Mouse (Mus musculus) G1E (cell line): Measurements from ENCODE around the gene Stard13. TPM values are rescaled to one million over a fixed set of nuclear protein-coding genes. Genes with fewer than 3 reads are reported as not detected.

Experiments
- ATAC-seq: 2 replicates; pipeline ENCODE4 v1.8.0; 2016; ENCODE audit warnings: mild to moderate bottlenecking; ENCODE audit not compliant: insufficient number of reproducible peaks, poor library complexity, low FRiP score, severe bottlenecking; ENCODE audit errors: extremely low read depth
- DNase-seq: peaks from one replicate; pipeline ENCODE4 v3.0.0; 2012; ENCODE audit warnings: low spot score
- H3K27me3 ChIP-seq: 2 replicates; pipeline ENCODE4 v1.6.1; 2012; ENCODE audit warnings: mild to moderate bottlenecking, low read length, inconsistent platforms; ENCODE audit not compliant: insufficient read depth
- H3K36me3 ChIP-seq: replicated peaks from 2 replicates; pipeline ENCODE3; 2012; ENCODE audit warnings: mild to moderate bottlenecking, inconsistent platforms
- H3K4me1 ChIP-seq: 2 replicates; pipeline ENCODE4 v1.6.1; 2012; ENCODE audit warnings: low read depth, low read length, inconsistent platforms, mixed read lengths; ENCODE audit not compliant: insufficient read depth
- H3K4me3 ChIP-seq: 2 replicates; pipeline ENCODE4 v1.5.1; 2012; ENCODE audit warnings: low read depth, mild to moderate bottlenecking, inconsistent platforms, low read length, moderate library complexity, mixed read lengths
- H3K9me3 ChIP-seq: replicated peaks from 2 replicates; pipeline ENCODE4 v1.6.1; 2012; ENCODE audit warnings: inconsistent platforms
- CTCF ChIP-seq: IDR thresholded peaks from 2 replicates; pipeline ENCODE4 v1.5.1; 2012; ENCODE audit warnings: low read depth, low read length, inconsistent platforms, mixed read lengths
- GATA1 ChIP-seq: IDR thresholded peaks from 2 replicates; pipeline ENCODE4 v1.6.1; 2012; ENCODE audit warnings: borderline replicate concordance, low read length, inconsistent platforms, mixed read lengths
- GATA2 ChIP-seq: IDR thresholded peaks from 2 replicates; pipeline ENCODE4 v1.6.1; 2012; ENCODE audit warnings: low read depth, low read length, inconsistent platforms, borderline replicate concordance
- POLR2AphosphoS5 ChIP-seq: IDR thresholded peaks from 2 replicates; pipeline ENCODE4 v1.6.1; 2012; ENCODE audit warnings: low read depth, low read length, inconsistent platforms; ENCODE audit not compliant: insufficient replicate concordance
- TAL1 ChIP-seq: conservative IDR thresholded peaks from 2 replicates; pipeline ENCODE4 v1.6.1; 2012; ENCODE audit warnings: low read depth, low read length, inconsistent platforms, mixed read lengths
- polyA plus RNA-seq: library from polyadenylated mRNA; stranded (reverse); fragments of >175 nt; gene quantifications from 2 replicates; pipeline ENCODE4 v1.2.3, GENCODE M21; 2012
- total RNA-seq, 2 experiments: library from RNA; stranded (forward) in 1 of 2; stranded (reverse) in 1 of 2; fragments of 200-1000 nt in 1 of 2; fragments of >200 nt in 1 of 2; fragmentation: Nextera tagmentation in 1 of 2; gene quantifications; 2 replicates each; pipeline ENCODE4 v1.2.3; 2014 to 2017

Gene Stard13
- total and polyA plus RNA-seq, 3 experiments, result 0.05 TPM; not detected in 2

DNA sequence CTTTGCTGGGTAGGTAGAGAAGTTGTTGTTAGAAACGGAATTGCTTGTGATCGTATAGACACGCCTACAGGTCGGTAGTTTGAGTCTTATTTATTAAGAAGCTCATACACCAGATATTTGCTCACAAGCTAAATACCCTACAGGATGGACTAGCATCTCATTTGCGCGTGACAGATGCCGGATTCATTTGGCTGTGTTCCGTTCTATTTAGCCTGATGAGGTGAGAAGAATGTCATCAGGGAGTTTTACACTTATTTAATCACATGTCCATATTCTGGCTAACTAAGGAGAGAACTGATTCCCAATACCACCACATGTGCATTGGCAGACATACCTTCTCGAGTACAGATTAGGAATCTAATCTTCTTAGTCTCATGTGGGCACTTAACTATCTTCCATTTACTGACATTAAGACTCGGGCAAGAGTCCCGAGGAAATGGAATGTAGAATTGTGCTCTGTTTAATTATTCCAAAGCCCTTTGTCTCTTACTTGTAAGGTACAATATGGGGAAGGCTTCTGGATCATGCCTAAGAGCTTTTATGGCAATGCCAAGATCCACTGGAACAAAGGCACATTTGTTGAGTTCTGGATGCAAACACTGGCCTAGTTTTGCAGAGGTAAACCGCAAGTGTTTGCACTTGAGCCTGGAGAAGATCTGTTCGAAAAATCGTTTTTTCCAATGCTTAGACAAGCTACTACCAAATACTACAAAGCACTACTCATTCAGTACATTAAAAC lies 33.4 kb upstream of the Stard13 start:
- Histone ChIP-seq H3K36me3 (no peaks in the 10 kb centered on the region), H3K4me1 (no peaks in the 10 kb centered on the region), H3K9me3 (0 out of 2 replicates have a peak, but pooled peaks cover 2% of the 10 kb centered on the region), H3K4me3 (no peak overlapping the region), H3K27me3 (no peaks in the 10 kb centered on the region)
- no peak for DNase-seq
- no peak for ATAC-seq
- no peak for TF ChIP-seq TAL1
- TF ChIP-seq CTCF, result no peak
- TF ChIP-seq GATA1, result no peak
- TF ChIP-seq GATA2, result no peak
- TF ChIP-seq POLR2AphosphoS5, result no peak

- Histone ChIP-seq H3K9me3 (0 out of 2 replicates have a peak, but pooled peaks cover 2% of the 10 kb centered on the region), H3K4me1 (no peaks in the 10 kb centered on the region), H3K36me3 (no peaks in the 10 kb centered on the region), H3K4me3 (no peak overlapping the region), H3K27me3 (no peaks in the 10 kb centered on the region)
- ATAC-seq (no peak), DNase-seq (no peak)
- TF ChIP-seq POLR2AphosphoS5, result no peak
- TF ChIP-seq GATA2, result no peak
- TF ChIP-seq GATA1, result no peak
- no peak for TF ChIP-seq CTCF
- TF ChIP-seq TAL1, result no peak
Measured at GRCm38 (mm10) chr5:151261558-151261957, 27.9 kb upstream of the Stard13 start.

DNA sequence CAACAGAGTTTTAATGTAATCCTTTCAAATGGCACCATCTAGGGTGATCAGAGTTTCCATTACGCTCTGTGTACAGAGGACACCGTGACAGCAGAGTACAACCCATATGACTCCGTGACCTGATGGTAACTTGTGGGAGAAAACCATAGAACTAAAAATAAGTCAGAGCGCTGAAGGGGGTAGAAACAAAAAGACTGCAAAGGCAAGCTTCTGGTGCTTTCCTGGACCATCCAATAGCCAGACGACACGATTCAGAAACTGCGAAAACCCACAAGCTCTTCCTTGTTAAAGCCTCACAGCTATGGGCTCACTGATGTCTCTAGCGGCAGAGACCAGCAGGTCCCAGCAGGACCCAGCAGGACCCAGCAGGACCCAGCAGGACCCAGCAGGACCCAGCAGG lies 18.6 kb upstream of the Stard13 start:
- no peak overlapping the region for H3K4me3 ChIP-seq
- DNase-seq, result no peak

DNA sequence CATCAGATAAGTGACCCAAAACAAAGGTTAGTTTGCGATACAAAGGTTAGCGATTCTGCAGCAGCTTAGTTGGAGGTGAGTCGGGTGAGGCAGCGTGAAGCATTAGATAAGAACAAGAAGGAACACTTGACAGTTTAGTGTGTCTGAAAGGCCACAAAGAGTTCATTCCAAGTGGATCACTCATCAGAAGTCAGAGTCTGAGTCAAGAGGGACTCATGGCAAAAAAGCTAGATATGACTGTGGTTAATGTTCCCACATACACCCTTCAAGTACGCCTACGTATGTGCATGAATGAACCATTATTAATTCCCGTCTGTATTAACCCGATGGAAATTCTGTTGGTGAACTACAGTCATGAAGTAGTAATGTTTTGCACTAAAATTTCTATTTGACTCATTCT lies 18.0 kb upstream of the Stard13 start:
- ATAC-seq (no peak), DNase-seq (no peak)
- TF ChIP-seq POLR2AphosphoS5 (no peak), GATA2 (no peak), TAL1 (no peak), GATA1 (no peak), CTCF (no peak)
- H3K4me3 ChIP-seq, result no peak overlapping the region
- no peaks in the 10 kb centered on the region for H3K36me3 ChIP-seq
- no peaks in the 10 kb centered on the region for H3K9me3 ChIP-seq
- no peaks in the 10 kb centered on the region for H3K4me1 ChIP-seq
- H3K27me3 ChIP-seq, result no peaks in the 10 kb centered on the region

More for the DNA sequence above, 18.6 kb upstream of the Stard13 start:
- H3K27me3 ChIP-seq, result no peaks in the 10 kb centered on the region
- H3K4me1 ChIP-seq, result no peaks in the 10 kb centered on the region
- ATAC-seq, result no peak
- no peak for TF ChIP-seq CTCF
- no peak for TF ChIP-seq POLR2AphosphoS5
- no peak for TF ChIP-seq GATA2
- no peak for TF ChIP-seq TAL1
- no peak for TF ChIP-seq GATA1
- H3K36me3 ChIP-seq, result no peaks in the 10 kb centered on the region
- H3K9me3 ChIP-seq, result no peaks in the 10 kb centered on the region

GRCm38 (mm10) chr5:151248671-151249620 lies 15.3 kb upstream of the Stard13 start:
- Histone ChIP-seq H3K4me1 (no peaks in the 10 kb centered on the region), H3K36me3 (no peaks in the 10 kb centered on the region), H3K9me3 (peaks cover 2% of the 10 kb centered on the region; the same call in 1 of the 2 replicates), H3K27me3 (no peaks in the 10 kb centered on the region), H3K4me3 (no peak overlapping the region)
- DNase-seq (no peak), ATAC-seq (no peak)
- TF ChIP-seq TAL1 (no peak), POLR2AphosphoS5 (no peak), GATA2 (no peak), CTCF (no peak), GATA1 (no peak)

- DNase-seq, result no peak
- Histone ChIP-seq H3K9me3 (peaks cover 3% of the 10 kb centered on the region; the same call in 1 of the 2 replicates), H3K4me1 (no peaks in the 10 kb centered on the region), H3K4me3 (no peak overlapping the region), H3K36me3 (no peaks in the 10 kb centered on the region), H3K27me3 (no peaks in the 10 kb centered on the region)
- ATAC-seq, result no peak
- TF ChIP-seq GATA1 (no peak), TAL1 (no peak), CTCF (no peak), GATA2 (no peak), POLR2AphosphoS5 (no peak)
Measured at GRCm38 (mm10) chr5:151248084-151248483, 14.4 kb upstream of the Stard13 start.
